Mouse (Mus musculus) embryonic fibroblast, embryonic 13.5 days (primary cell): ENCODE data around the gene Abca1. TPM values are rescaled to one million over a fixed set of nuclear protein-coding genes. Genes with fewer than 3 reads are reported as not detected.
A peak's percentile ranks its signal among the peaks of the same experiment; 100 is the strongest.

Source experiments
- H3K27ac ChIP-seq: 2 replicates; pipeline ENCODE4 v1.5.1; 2012; ENCODE audit warnings: low read length, control low read depth, inconsistent platforms; ENCODE audit not compliant: insufficient read depth
- H3K4me1 ChIP-seq: 2 replicates; pipeline ENCODE4 v1.6.1; 2011; ENCODE audit warnings: low read length; ENCODE audit not compliant: control insufficient read depth, insufficient read depth
- H3K4me3 ChIP-seq: 2 replicates; pipeline ENCODE4 v1.5.1; 2011; ENCODE audit warnings: mild to moderate bottlenecking, control low read depth, low read length; ENCODE audit not compliant: insufficient read depth
- CTCF ChIP-seq: IDR thresholded peaks from 2 replicates; pipeline ENCODE4 v1.5.1; 2011; ENCODE audit warnings: mild to moderate bottlenecking, control low read depth, low read length, moderate library complexity, borderline replicate concordance; ENCODE audit not compliant: insufficient read depth
- POLR2A ChIP-seq: IDR thresholded peaks from 2 replicates; pipeline ENCODE4 v1.6.1; 2011; ENCODE audit warnings: low read depth, mild to moderate bottlenecking, control low read depth, low read length, moderate library complexity
- polyA plus RNA-seq: library from polyadenylated mRNA; stranded (reverse); fragments of >200 nt; gene quantifications from 2 replicates; pipeline ENCODE4 v1.2.4, GENCODE M21; 2011; ENCODE audit warnings: low read depth; ENCODE audit not compliant: missing spikeins, insufficient read length

Abca1 gene
- polyA plus RNA-seq, 1 experiment: 20.4 TPM

GRCm38 (mm10) chr4:53111919-53112355 lies 47.8 kb downstream of the Abca1 start:
- TF ChIP-seq CTCF (no peak), POLR2A (no peak)
- Histone ChIP-seq H3K4me1 (no peaks in the 10 kb centered on the region), H3K4me3 (no peak overlapping the region), H3K27ac (no peak overlapping the region)

GRCm38 (mm10) chr4:53110356-53110755 lies 49.3 kb downstream of the Abca1 start:
- H3K4me3 ChIP-seq: no peak overlapping the region
- no peak overlapping the region for H3K27ac ChIP-seq
- no peak for TF ChIP-seq POLR2A
- TF ChIP-seq CTCF: no peak
- no peaks in the 10 kb centered on the region for H3K4me1 ChIP-seq

- TF ChIP-seq CTCF (no peak), POLR2A (no peak)
- Histone ChIP-seq H3K27ac (no peak overlapping the region; the same call in 1 of the 2 replicates), H3K4me1 (no peaks in the 10 kb centered on the region), H3K4me3 (no peak overlapping the region)
Observed at GRCm38 (mm10) chr4:53109381-53109928, 50.2 kb downstream of the Abca1 start.

- Histone ChIP-seq H3K27ac (peak overlapping the region; percentile 76), H3K4me3 (no peak overlapping the region), H3K4me1 (no peaks in the 10 kb centered on the region)
- no peak for TF ChIP-seq POLR2A
- TF ChIP-seq CTCF: no peak
Observed at GRCm38 (mm10) chr4:53108194-53108593, 51.5 kb downstream of the Abca1 start.

- Histone ChIP-seq H3K27ac (peak overlapping the region; percentile 63), H3K4me1 (no peaks in the 10 kb centered on the region)
- TF ChIP-seq CTCF (no peak), POLR2A (no peak)
Observed at GRCm38 (mm10) chr4:53106732-53107131, 53.0 kb downstream of the Abca1 start.

GRCm38 (mm10) chr4:53106071-53106470 lies 53.6 kb downstream of the Abca1 start:
- Histone ChIP-seq H3K4me1 (no peaks in the 10 kb centered on the region), H3K27ac (peak overlapping the region; percentile 63), H3K4me3 (no peak overlapping the region)
- no peak for TF ChIP-seq CTCF
- no peak for TF ChIP-seq POLR2A

More at GRCm38 (mm10) chr4:53106732-53107131, 53.0 kb downstream of the Abca1 start:
- H3K4me3 ChIP-seq: no peak overlapping the region

- H3K4me3 ChIP-seq: no peak overlapping the region
- H3K27ac ChIP-seq: no peak overlapping the region
- TF ChIP-seq POLR2A: no peak
- no peak for TF ChIP-seq CTCF
Observed at GRCm38 (mm10) chr4:53104634-53105033, 55.1 kb downstream of the Abca1 start.

GRCm38 (mm10) chr4:53102529-53102928 lies 57.2 kb downstream of the Abca1 start:
- H3K27ac ChIP-seq: no peak overlapping the region
- H3K4me1 ChIP-seq: no peaks in the 10 kb centered on the region
- TF ChIP-seq CTCF: no peak
- TF ChIP-seq POLR2A: no peak
- H3K4me3 ChIP-seq: no peak overlapping the region

More at GRCm38 (mm10) chr4:53104634-53105033, 55.1 kb downstream of the Abca1 start:
- no peaks in the 10 kb centered on the region for H3K4me1 ChIP-seq

GRCm38 (mm10) chr4:53101306-53101705 lies 58.4 kb downstream of the Abca1 start:
- TF ChIP-seq CTCF: no peak
- no peak for TF ChIP-seq POLR2A
- H3K27ac ChIP-seq: no peak overlapping the region

GRCm38 (mm10) chr4:53100492-53100891 lies 59.2 kb downstream of the Abca1 start:
- H3K4me1 ChIP-seq: no peaks in the 10 kb centered on the region
- no peak overlapping the region for H3K4me3 ChIP-seq
- no peak overlapping the region for H3K27ac ChIP-seq
- TF ChIP-seq POLR2A: no peak
- no peak for TF ChIP-seq CTCF

More at GRCm38 (mm10) chr4:53101306-53101705, 58.4 kb downstream of the Abca1 start:
- Histone ChIP-seq H3K4me1 (no peaks in the 10 kb centered on the region), H3K4me3 (no peak overlapping the region)

- no peak for TF ChIP-seq POLR2A
- TF ChIP-seq CTCF: no peak
- no peak overlapping the region for H3K4me3 ChIP-seq
- H3K27ac ChIP-seq: no peak overlapping the region
- H3K4me1 ChIP-seq: no peaks in the 10 kb centered on the region
Observed at GRCm38 (mm10) chr4:53094850-53095249, 64.8 kb downstream of the Abca1 start.
